Mouse (Mus musculus) neural tube, embryonic 10.5 days (tissue): ENCODE results near the gene Akr1c19.
"Not testable (repeated sequence)": the region's sequence is repeated elsewhere in the genome, so short reads cannot be mapped to it uniquely, and the experiment has no call there.

Source experiments
- DNase-seq: peaks from one replicate; pipeline ENCODE4 v3.0.0-alpha.2; 2017; ENCODE audit warnings: low spot score; ENCODE audit errors: extremely low spot score

Akr1c19 gene

DNA sequence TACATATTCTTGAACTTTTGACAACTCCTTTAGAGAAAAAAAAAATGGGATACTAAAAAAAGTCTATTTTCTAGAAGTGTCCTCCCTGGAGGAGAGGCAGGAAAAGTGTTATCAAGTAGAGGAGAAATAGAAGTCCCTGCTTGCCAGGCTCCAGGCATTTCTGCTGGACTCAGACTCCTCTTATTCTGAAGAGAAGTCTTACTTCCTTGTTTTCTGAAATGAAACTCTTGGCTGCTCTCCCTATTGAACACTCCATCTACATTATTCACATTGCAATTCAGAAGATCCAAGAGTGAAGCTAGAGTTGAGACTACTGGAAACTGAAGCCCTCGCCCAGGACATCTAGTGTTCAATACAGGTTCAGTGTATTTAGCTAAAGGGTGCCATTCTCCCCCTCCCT lies at the start of gene Akr1c19:
Gene Akr1c19 (plus strand): TSS at position 260 of the 400 bp plus-strand sequence.
- no peak for DNase-seq

DNA sequence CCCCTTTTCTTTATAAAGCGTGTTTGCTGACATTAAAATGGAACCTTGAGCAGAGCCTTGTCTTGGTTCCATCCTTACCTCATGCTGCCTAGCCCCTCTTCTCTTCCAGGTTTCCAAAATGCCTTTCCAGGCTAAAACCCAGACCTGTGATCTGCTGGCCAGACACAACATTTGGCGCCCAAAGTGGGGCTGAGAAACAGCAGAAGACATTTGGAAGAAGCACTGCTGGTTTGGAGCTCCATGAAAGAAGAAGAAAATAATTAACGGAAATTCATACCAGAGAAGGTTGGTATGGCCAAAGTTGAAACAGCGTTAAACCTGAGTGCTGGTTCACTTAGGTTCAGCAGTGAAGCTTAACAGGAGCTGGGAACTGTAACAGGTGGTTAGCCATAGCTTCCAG lies 47.2 kb upstream of the Akr1c19 start:
- DNase-seq: not testable (repeated sequence)

DNA sequence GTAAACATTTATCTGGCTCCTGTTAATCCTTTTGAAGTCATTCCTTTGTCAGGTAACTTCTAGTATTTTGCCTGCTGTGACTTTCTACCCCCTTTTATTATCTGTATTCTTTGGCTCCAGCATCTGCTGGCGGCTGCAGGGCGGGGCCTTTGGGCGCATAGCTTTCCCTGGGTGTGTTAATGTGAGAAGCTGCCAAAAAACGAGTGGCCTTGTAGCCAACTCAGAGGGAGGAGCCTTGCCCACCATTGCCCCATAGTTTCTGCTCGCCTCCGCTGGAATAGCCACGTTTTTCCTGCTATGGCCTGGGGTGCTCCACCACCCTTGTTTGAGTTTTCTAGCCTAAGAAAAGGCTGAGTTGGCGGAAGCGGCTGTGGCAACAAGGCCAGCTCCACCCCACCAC lies 45.4 kb upstream of the Akr1c19 start:
- no peak for DNase-seq

DNA sequence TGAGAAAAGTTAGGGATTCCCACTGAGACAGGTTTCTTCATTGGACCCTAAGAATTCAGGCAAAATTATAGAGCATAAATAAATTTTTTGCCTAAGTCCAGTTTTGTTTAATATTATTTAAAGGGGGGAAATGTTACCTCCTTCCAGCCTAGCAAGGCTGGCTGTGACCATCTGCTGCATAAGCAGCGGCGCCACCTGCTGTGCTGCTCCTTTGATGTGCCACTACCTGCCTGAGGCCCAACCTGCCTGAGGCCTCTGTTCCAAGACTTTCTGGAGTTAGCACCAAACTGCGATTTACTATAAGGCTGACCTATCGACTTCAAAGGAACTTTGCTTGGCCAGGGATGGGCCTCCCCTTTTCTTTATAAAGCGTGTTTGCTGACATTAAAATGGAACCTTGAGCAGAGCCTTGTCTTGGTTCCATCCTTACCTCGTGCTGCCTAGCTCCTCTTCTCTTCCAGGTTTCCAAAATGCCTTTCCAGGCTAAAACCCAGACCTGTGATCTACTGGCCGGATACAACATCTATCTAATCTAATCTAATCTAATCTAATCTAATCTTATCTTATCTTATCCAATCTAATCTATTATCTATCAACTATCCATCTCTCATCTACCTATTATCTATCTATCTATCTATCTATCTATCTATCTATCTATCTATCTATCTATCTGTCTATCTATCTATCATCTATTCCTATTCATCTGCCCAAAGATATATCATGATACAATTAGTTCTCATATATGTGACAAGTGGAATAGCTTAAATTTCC lies 41.7 kb upstream of the Akr1c19 start:
- DNase-seq: not testable (repeated sequence)

DNA sequence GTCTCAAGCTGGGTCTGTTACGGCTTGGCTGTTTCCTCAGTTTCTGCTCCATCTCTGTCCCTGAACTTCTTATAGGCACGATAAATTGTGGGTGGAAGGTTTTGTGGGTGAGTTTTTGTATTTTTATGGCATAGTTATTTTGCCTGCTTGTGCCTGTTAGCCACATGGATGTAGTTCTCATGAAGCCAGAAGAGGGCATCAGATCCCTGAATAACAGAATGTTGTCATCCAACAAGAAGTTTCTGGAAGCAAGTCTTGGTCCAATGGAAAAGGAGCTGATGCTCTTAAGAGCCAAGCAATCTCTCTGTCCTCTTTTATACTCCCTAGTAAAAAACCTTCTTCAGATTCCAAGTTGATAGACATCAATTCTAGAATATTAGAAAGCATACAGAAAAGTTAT lies 40.3 kb upstream of the Akr1c19 start:
- DNase-seq: no peak

DNA sequence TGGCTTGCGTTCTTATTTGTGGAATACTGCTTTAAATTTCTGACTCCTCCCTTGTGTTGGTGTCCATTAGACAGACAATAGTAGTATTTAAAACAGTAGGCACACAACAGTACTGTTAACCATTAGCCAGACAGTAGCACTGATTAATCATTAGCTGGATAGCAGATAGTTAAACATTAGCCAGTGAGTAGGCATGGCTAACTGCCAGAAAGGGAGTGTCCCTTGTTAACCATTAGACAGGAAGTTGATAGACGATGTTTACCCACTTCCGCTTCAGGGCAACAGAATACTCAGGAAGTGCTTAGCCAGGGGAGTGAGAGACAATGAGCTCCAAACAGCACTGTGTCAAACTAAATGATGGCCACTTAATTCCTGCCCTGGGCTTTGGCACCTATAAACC lies 37.6 kb upstream of the Akr1c19 start, which contains the start of gene Akr1c13:
Gene Akr1c13 (plus strand): TSS at position 247 of the 400 bp plus-strand sequence.
- no peak for DNase-seq

DNA sequence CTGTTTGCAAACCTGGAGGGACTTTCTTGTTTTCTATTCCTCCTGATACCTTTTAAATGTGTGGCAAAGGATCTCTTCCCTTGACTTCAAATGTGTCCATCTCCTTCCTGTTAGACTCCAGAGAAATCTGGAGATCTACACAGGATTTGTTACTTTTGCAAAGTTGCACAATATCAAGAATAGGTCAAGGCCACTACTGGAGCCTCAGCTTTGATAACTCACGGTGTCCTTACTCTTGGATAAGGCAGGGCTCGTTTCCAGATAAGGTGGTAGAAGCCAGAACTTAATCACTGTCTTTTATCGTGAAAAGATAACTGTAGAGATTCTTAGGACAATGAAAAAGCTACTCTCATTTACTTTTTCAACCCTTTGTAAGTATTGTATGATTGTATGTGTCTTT lies 36.0 kb upstream of the Akr1c19 start:
- no peak for DNase-seq

DNA sequence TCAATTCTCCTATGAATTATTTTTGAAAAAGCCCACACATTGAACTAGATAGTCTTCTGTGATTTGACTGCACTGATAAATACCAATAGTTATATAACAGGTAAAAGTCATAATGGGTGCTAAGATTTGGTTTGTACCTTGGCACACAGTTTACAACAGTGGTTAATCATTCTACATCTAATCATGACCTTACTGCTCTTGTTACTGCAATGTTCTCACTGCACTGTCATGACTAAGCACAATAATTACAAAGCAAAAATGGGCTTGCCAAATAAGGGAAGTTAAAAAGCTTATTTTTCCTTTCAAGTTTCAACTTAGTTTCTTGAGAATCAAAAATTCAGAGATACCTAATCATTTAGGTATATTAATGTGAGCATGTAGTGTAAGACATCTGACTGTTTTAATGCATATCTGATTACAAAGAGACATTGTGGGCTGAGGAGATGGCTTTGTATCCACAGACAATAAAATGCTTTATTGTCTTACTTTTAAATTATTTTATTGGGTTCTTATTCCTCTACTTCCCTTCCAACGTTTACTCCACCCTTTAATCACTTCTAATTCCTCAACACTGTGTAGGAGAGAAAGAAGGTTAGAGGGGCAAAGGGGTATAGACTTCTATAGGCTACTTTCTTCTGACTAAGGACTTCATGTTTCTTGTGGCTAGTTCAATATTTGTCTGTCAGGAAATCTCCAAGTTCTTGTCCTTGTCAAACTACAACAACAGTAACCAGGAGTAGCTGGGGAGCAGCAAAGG lies 22.2 kb upstream of the Akr1c19 start:
- DNase-seq: no peak

DNA sequence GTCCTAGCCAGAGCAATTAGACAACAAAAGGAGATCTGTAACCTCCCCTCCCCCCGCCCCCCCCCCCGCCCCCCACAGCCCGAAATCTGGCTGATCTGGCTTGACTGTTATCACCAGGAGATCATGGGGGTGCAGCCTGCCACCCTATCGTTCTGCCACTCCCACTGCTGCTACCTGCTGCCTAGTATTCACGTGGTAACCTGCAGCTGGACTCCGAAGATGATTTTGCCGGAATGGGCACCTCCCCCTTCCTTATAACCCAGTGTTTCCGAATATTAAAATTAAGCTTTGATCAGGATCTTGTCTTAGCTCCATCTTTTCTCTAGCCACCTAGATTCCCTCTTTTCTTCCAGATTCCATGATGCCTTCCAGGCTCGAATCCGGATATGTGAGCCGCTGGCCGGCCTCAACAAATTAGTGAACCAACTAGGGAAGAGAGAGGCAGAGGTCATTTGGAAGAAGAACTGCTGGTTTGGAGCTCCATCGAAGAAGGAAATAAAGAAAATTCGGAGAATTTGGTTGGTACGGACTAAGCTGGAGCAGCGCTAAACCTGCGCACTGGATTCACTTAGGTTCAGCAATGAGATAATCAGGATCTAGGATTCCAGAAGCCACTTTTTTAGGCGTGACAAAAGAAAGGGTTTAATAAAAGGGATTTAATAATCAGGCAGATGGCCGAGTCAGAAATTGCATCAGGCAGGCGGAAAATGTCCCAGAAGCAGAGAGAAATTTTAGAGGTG lies 16.8 kb upstream of the Akr1c19 start:
- DNase-seq: no peak

DNA sequence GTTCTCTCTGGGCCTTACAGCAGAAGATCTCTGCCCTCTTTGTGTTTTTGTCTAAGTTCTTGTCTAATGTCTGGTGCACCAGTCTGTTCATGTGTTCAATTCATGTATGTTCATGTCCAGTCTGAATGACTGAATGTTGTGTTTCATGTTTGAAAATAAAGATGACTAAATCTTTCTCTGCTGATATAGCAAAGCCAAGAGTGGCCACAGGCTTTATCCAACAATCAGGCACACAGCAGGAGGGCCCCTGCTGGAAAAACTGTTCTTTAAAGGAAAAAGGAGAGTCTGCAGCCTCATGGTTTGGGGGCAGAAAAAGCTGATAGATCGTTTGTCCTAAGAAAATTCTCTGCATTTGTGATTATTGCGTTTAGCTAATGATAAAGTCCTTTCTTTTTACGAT lies 16.2 kb upstream of the Akr1c19 start:
- no peak for DNase-seq

DNA sequence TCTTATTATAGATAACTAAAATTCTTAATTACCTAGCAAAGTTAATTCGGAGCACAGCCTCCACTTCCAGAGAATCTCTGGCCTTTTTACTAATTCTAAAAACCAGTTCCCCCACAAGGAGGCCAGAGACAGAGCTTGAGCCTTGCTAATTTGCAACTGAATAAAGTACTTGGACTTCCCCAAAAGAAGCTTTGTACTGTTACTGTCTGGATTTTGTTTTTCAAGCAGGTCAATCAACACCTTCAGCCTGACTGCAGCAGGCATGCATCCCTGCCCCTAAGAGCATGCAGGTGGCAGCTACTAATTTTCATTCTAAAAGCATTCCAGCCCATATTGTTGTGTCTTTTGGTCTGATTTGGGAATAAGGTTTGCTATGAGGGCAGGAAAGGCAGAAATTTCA lies 13.0 kb upstream of the Akr1c19 start:
- not testable (repeated sequence) for DNase-seq

DNA sequence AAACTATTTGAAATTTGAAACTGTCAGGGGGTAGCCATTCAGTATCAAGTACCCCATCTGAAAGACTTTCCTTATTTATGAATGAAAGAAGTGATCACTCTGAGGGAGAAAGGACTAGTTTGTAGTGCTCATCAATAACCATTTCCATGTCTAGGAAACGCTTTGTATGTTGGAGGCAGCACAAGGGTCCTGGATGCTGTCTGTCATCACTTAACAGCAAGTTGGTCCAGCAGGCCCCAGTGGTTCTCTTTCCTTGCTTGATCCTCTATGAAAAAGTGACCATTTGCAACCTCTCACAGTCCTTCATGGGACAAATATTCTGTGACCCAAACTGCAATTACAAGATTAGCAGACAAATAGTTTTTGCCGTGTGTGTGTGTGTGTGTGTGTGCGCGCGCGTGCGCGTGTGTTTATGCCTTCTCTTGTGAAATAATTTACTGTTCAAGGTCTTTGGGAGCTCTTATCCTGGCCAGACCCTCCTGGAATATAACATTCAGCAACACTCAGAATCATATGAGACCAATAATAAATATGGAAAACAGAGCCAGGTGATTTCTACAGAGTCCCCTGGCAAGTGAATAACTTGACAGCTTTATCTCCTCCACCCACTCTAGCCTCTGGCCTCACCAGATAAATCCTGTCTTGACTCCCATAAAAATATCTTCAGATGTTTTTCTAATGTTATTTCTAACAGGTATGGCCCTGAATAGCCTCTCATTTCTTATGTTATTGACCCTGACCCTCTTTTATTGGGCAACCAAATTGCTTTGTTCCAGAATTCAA lies 2.5 kb downstream of the Akr1c19 start:
- no peak for DNase-seq

DNA sequence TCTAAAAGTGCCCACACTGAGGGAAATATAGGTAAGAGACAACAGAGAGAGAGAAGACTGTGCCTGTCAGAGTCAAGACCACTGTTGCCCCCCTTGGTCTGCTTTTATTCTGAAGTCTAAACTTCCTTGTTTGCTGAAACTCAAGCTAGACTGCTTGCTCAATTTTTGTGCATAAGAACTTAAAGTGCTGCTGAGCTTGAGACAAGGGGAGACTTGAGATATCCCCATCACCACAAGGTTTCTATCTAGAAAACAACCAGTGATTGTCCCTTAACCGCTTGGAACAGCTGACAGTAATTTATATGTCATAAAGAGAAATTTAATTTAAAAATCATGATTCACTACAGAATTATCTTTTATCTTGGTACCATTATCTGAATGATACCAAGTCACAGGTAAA lies 4.6 kb downstream of the Akr1c19 start:
- DNase-seq: no peak

DNA sequence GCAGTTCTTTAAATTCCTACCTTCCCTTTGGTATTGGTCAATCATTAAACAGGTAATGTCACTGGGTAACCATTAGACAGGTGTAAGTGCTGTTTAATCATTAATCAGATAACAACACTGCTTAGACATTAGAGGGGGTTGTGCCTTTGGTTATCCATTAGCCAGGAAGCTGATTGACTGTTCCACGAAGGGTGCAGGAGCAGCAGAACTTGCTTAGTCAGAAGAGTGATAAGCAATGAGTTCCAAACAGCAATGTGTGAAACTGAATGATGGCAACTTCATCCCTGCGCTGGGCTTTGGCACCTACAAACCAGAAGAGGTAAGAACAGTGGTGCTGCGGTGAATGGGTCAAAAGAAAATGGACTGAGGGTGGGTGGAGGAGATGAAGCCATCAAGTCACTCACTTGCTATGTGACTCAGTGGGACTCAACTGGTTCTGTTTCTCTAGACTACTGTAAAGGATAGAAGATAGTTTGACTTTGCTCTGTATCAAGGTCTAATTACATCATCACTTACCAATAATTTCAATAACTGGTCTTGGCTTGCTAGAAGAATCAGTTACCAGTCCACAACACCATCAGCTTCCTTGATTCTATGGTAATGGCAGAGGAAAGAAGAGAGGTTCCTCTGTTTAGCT lies 5.2 kb downstream of the Akr1c19 start:
- no peak for DNase-seq

DNA sequence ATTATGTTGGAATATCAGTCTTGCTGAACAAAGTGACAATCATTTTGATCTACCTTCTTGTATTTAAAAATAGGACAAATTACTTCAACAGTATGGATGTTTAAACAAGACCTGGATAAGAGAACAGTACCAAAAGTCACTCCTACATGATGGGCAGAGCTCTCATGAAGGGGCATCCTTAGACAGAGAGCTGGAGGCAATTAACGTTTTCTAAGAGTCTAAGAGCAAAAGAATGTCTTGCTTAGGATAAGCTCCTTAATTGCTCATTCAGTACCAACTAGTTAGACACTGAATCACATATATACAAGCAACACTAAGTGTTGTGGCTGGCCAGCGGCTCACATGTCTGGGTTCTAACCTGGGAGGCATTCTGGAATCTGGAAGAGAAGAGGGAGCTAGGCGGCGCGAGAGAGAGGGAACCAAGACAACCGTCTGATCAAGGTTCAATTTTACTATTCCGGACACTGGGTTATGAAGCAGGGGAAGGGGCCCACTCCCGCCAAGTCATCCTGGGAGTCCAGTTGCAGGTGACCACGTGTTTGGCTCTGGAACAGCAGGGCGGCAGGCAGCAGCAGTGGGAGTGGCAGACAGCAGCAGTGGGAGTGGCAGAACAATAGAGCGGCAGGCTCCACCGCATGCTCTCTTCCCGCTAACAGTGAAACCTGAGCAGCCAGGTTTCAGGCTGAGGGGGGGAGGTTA lies 16.5 kb downstream of the Akr1c19 start:
- peak; percentile 67 for DNase-seq

DNA sequence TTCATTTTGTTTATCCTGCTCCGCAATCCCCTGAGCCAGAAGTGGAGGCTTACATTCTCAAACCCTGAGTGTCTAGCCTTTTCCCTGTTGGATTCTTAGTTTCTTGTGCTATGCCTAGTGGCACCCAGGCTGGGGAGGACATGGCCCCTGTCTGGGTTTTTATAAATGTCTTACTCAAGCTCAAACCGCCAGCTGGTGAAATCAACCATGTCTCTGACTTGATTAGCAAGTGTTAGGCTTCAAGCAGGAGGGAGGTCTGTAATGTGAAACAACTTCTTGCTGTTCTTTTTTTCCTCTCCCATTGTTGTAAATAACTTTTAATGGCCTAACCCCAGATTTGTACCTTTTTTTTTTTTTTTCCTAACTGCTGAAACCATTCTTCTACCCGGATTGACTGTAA lies 20.8 kb downstream of the Akr1c19 start:
- DNase-seq: no peak

DNA sequence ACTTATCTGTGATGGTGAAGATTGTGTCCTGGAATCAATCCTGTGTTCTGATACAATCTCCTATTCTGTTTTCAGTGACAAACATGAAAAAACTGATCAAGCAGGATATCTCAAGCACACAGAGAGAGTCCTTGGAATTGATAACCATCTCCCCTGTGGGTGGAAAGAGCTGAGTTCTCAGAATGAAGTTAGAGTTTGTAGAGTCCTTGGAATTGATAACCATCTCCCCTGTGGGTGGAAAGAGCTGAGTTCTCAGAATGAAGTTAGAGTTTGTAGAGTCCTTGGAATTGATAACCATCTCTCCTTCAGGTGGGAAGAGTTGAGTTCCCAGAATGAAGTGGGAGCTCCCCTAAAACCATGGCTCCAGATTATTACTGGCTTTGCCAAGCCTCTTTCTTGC lies 28.4 kb downstream of the Akr1c19 start:
- not testable (repeated sequence) for DNase-seq

DNA sequence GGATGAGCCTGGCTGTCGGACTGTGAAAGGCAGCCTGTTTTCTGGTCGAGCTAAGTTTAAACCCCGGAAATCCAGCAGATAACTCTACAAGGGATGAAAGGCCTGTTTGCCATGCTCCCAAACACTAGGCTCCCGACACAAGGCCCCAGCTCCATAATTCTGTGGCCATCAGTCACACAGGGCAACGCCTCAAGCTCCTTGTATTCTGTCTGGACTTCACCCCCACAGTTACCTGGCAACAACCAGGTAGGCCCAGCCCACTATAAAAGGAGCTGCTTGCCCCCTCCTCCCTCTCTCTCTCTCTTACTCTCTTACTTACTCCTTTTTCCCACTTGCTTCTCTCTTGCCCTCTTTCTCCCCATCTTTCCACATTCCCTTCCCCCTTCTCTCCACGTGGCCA lies 28.8 kb downstream of the Akr1c19 start:
- DNase-seq: no peak

DNA sequence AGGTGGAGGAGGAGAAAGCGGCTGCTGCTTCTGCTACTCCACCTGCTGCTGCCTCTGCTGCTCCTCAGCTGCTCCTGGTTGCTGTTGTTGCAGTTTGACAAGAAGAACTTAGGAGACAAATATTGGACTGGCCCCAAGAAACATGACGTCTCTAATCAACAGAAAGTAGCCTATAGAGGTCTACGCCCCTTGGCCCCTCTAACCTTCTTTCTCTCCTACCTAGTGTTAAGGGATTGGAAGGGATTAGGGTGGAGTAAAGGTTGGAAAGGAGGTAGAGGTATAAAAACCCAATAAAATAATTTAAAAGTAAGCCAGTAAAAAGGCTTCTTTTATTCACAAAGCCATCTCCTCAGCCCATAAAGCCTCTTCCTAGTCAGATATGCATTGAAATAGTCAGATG lies 36.1 kb downstream of the Akr1c19 start:
- no peak for DNase-seq

DNA sequence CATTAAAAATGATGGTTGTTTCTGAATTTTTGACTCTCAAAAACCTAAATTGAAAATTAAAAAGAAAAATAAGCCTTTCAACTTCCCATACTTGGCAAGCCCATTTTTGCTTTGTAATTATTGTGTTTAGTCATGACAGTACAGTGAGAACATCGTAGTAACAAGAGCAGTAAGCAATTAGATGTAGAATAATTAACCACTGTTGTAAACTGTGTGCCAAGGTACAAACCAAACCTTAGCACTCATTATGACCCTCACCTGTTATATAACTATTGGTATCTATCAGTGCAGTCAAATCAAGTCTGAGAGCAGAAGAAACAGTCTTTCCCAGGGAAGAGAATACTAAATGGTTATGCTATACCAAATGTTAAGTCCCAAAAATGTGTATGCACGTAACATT lies 36.5 kb downstream of the Akr1c19 start:
- no peak for DNase-seq
